Mouse (Mus musculus) lung, embryonic 15.5 days (tissue): ENCODE measurements around the gene Rbm26. TPM values are rescaled to one million over a fixed set of nuclear protein-coding genes. Genes with fewer than 3 reads are reported as not detected.

Source experiments
- ATAC-seq: fragments of 200-750 bp; cut with Nextera tagmentation; 2 replicates; pipeline ENCODE4 v1.8.0; 2017; ENCODE audit warnings: moderate number of reproducible peaks, borderline replicate concordance; ENCODE audit not compliant: low FRiP score, low TSS enrichment; ENCODE audit errors: extremely low read depth
- H3K27ac ChIP-seq: fragments of 300-500 bp; sonication (generic); 2 replicates; pipeline ENCODE4 v1.5.1; 2015; ENCODE audit warnings: moderate library complexity, mild to moderate bottlenecking, inconsistent platforms
- H3K27me3 ChIP-seq: fragments of 300-500 bp; sonication (generic); 2 replicates; pipeline ENCODE4 v1.6.1; 2015; ENCODE audit warnings: inconsistent platforms
- H3K36me3 ChIP-seq: fragments of 300-500 bp; sonication (generic); 2 replicates; pipeline ENCODE4 v1.6.1; 2015; ENCODE audit warnings: inconsistent platforms
- H3K4me1 ChIP-seq: fragments of 300-500 bp; sonication (generic); 2 replicates; pipeline ENCODE4 v1.6.1; 2015; ENCODE audit warnings: inconsistent platforms
- H3K4me2 ChIP-seq: fragments of 300-500 bp; sonication (generic); 2 replicates; pipeline ENCODE4 v1.6.1; 2015; ENCODE audit warnings: inconsistent platforms, mild to moderate bottlenecking, moderate library complexity
- H3K4me3 ChIP-seq: fragments of 300-500 bp; sonication (generic); 2 replicates; pipeline ENCODE4 v1.5.1; 2015; ENCODE audit warnings: mild to moderate bottlenecking, inconsistent platforms
- H3K9ac ChIP-seq: fragments of 300-500 bp; sonication (generic); 2 replicates; pipeline ENCODE4 v1.6.1; 2015; ENCODE audit warnings: inconsistent platforms
- H3K9me3 ChIP-seq: fragments of 300-500 bp; sonication (generic); 2 replicates; pipeline ENCODE4 v1.6.1; 2016; ENCODE audit warnings: inconsistent platforms
- WGBS: fragments of 180-500 bp; shearing (Covaris S2); methylation state at CpG from one replicate; pipeline ENCODE4 v1.1.7; 2015; 5-methylcytosine and 5-hydroxymethylcytosine counted together
- polyA plus RNA-seq: library from polyadenylated mRNA; unstranded; fragments of >200 nt; fragmentation: Nextera tagmentation; extraction: Ambion mirVana; gene quantifications from 2 replicates; pipeline ENCODE4 v1.2.1, GENCODE M21; 2015

The Rbm26 gene
- 29.2 and 30.0 TPM in 2 replicates for polyA plus RNA-seq

GRCm38 (mm10) chr14:105177238-105177693 lies at the start of gene Rbm26:
Gene Rbm26, minus strand, starts transcription at chr14:105177327.
- under 1% methylated on average over 28 of the region's 28 CpGs for WGBS
- peak within 1 kb of the TSS; percentile 94 for H3K4me3 ChIP-seq
- peak within 1 kb of the TSS; percentile 89 for H3K27ac ChIP-seq
- peak within 1 kb of the TSS; percentile 96 for H3K9ac ChIP-seq
- peak within 1 kb of the TSS; percentile 76 for H3K4me2 ChIP-seq
- no peaks in the 10 kb centered on the region for H3K9me3 ChIP-seq
- no peaks in the 10 kb centered on the region for H3K27me3 ChIP-seq
- no peaks in the 10 kb centered on the region for H3K36me3 ChIP-seq
- peaks cover 25% of the 10 kb centered on the region for H3K4me1 ChIP-seq
- ATAC-seq: peak; percentile 97

- H3K27ac ChIP-seq: no peak overlapping the region
- no peak overlapping the region for H3K9ac ChIP-seq
- H3K9me3 ChIP-seq: no peaks in the 10 kb centered on the region
- ATAC-seq: no peak
- H3K36me3 ChIP-seq: no peaks in the 10 kb centered on the region
- H3K4me1 ChIP-seq: peaks cover 3% of the 10 kb centered on the region
- no peak overlapping the region for H3K4me2 ChIP-seq
- 69% methylated on average over 4 of the region's 4 CpGs for WGBS
- H3K4me3 ChIP-seq: no peak overlapping the region
- H3K27me3 ChIP-seq: no peaks in the 10 kb centered on the region
Measured at GRCm38 (mm10) chr14:105225790-105226189, 48.7 kb upstream of the Rbm26 start.

GRCm38 (mm10) chr14:105222240-105222639 lies 45.1 kb upstream of the Rbm26 start:
- 65% methylated on average over 4 of the region's 4 CpGs for WGBS
- Histone ChIP-seq H3K9ac (no peak overlapping the region), H3K27ac (no peak overlapping the region), H3K4me1 (peaks cover 8% of the 10 kb centered on the region), H3K27me3 (no peaks in the 10 kb centered on the region), H3K4me2 (no peak overlapping the region), H3K4me3 (no peak overlapping the region), H3K36me3 (no peaks in the 10 kb centered on the region), H3K9me3 (no peaks in the 10 kb centered on the region)
- no peak for ATAC-seq

- Histone ChIP-seq H3K4me1 (peaks cover 8% of the 10 kb centered on the region), H3K27me3 (no peaks in the 10 kb centered on the region), H3K9me3 (no peaks in the 10 kb centered on the region), H3K27ac (peak overlapping the region; percentile 34; the same call in 1 of the 2 replicates), H3K4me3 (no peak overlapping the region), H3K9ac (no peak overlapping the region), H3K36me3 (no peaks in the 10 kb centered on the region), H3K4me2 (no peak overlapping the region)
- peak; percentile 91 for ATAC-seq
- 35% methylated on average over 9 of the region's 9 CpGs for WGBS
Measured at GRCm38 (mm10) chr14:105219525-105220376, 42.6 kb upstream of the Rbm26 start.

GRCm38 (mm10) chr14:105198401-105198800 lies 21.3 kb upstream of the Rbm26 start:
- H3K9ac ChIP-seq: no peak overlapping the region
- no peak overlapping the region for H3K4me2 ChIP-seq
- no peaks in the 10 kb centered on the region for H3K36me3 ChIP-seq
- WGBS: 57% methylated on average over 5 of the region's 5 CpGs
- no peak for ATAC-seq
- no peak overlapping the region for H3K4me3 ChIP-seq
- no peaks in the 10 kb centered on the region for H3K27me3 ChIP-seq
- H3K27ac ChIP-seq: no peak overlapping the region
- H3K9me3 ChIP-seq: no peaks in the 10 kb centered on the region
- no peaks in the 10 kb centered on the region for H3K4me1 ChIP-seq

- no peaks in the 10 kb centered on the region for H3K36me3 ChIP-seq
- no peak overlapping the region for H3K27ac ChIP-seq
- no peaks in the 10 kb centered on the region for H3K27me3 ChIP-seq
- H3K4me2 ChIP-seq: no peak overlapping the region
- H3K4me3 ChIP-seq: no peak overlapping the region
- no peak for ATAC-seq
- WGBS: 63% methylated on average over 4 of the region's 4 CpGs
- no peaks in the 10 kb centered on the region for H3K4me1 ChIP-seq
- no peaks in the 10 kb centered on the region for H3K9me3 ChIP-seq
- H3K9ac ChIP-seq: no peak overlapping the region
Measured at GRCm38 (mm10) chr14:105194682-105195081, 17.6 kb upstream of the Rbm26 start.

GRCm38 (mm10) chr14:105184866-105185265 lies 7.7 kb upstream of the Rbm26 start:
- Histone ChIP-seq H3K4me1 (no peaks in the 10 kb centered on the region), H3K4me3 (no peak overlapping the region), H3K27ac (no peak overlapping the region), H3K27me3 (no peaks in the 10 kb centered on the region), H3K9ac (no peak overlapping the region), H3K9me3 (no peaks in the 10 kb centered on the region), H3K4me2 (no peak overlapping the region), H3K36me3 (no peaks in the 10 kb centered on the region)
- no peak for ATAC-seq
- WGBS: 36% methylated on average over 3 of the region's 3 CpGs

GRCm38 (mm10) chr14:105182786-105183185 lies 5.7 kb upstream of the Rbm26 start:
- H3K36me3 ChIP-seq: no peaks in the 10 kb centered on the region
- no peaks in the 10 kb centered on the region for H3K9me3 ChIP-seq
- H3K4me3 ChIP-seq: no peak overlapping the region
- H3K27me3 ChIP-seq: no peaks in the 10 kb centered on the region
- no peaks in the 10 kb centered on the region for H3K4me1 ChIP-seq
- no peak overlapping the region for H3K9ac ChIP-seq
- no peak overlapping the region for H3K27ac ChIP-seq
- ATAC-seq: no peak
- WGBS: 58% methylated on average over 3 of the region's 3 CpGs
- H3K4me2 ChIP-seq: no peak overlapping the region

GRCm38 (mm10) chr14:105179733-105180132 lies 2.6 kb upstream of the Rbm26 start:
- H3K4me1 ChIP-seq: peaks cover 11% of the 10 kb centered on the region
- no peak for ATAC-seq
- H3K4me3 ChIP-seq: no peak overlapping the region
- H3K4me2 ChIP-seq: no peak overlapping the region
- H3K9ac ChIP-seq: no peak overlapping the region
- WGBS: 94% methylated on average over 3 of the region's 3 CpGs
- no peaks in the 10 kb centered on the region for H3K36me3 ChIP-seq
- H3K27me3 ChIP-seq: no peaks in the 10 kb centered on the region
- H3K27ac ChIP-seq: no peak overlapping the region
- no peaks in the 10 kb centered on the region for H3K9me3 ChIP-seq

- Histone ChIP-seq H3K4me3 (no peak overlapping the region), H3K36me3 (no peaks in the 10 kb centered on the region), H3K27ac (no peak overlapping the region), H3K4me1 (peaks cover 14% of the 10 kb centered on the region), H3K9ac (no peak overlapping the region), H3K4me2 (no peak overlapping the region), H3K27me3 (no peaks in the 10 kb centered on the region), H3K9me3 (no peaks in the 10 kb centered on the region)
- WGBS: 58% methylated on average over 7 of the region's 7 CpGs
- no peak for ATAC-seq
Measured at GRCm38 (mm10) chr14:105178996-105179395, 1.9 kb upstream of the Rbm26 start.

GRCm38 (mm10) chr14:105176381-105177168 lies 552 bp downstream of the Rbm26 start:
- no peaks in the 10 kb centered on the region for H3K27me3 ChIP-seq
- ATAC-seq: peak; percentile 78
- H3K9me3 ChIP-seq: no peaks in the 10 kb centered on the region
- no peaks in the 10 kb centered on the region for H3K36me3 ChIP-seq
- peak overlapping the region; percentile 96 for H3K9ac ChIP-seq
- peak overlapping the region; percentile 94 for H3K4me3 ChIP-seq
- peak overlapping the region; percentile 75 for H3K4me2 ChIP-seq
- peaks cover 25% of the 10 kb centered on the region for H3K4me1 ChIP-seq
- under 1% methylated on average over 72 of the region's 74 CpGs for WGBS
- peak overlapping the region; percentile 89 for H3K27ac ChIP-seq

GRCm38 (mm10) chr14:105167181-105167580 lies 9.9 kb downstream of the Rbm26 start:
- Histone ChIP-seq H3K4me3 (no peak overlapping the region), H3K27ac (no peak overlapping the region), H3K4me1 (0 out of 2 replicates have a peak, but pooled peaks cover 5% of the 10 kb centered on the region), H3K4me2 (no peak overlapping the region), H3K9ac (no peak overlapping the region), H3K9me3 (no peaks in the 10 kb centered on the region), H3K27me3 (no peaks in the 10 kb centered on the region), H3K36me3 (no peaks in the 10 kb centered on the region)
- no peak for ATAC-seq
- 88% methylated on average over 1 of the region's 1 CpGs for WGBS
